8 mouse cellular contexts compared by ENCODE assay signal in genomic region chr1:151177937-151178271, GRCm38 (mm10). TPM values are rescaled to one million over a fixed set of nuclear protein-coding genes. Genes with fewer than 3 reads are reported as not detected.
DNase-seq lines count a peak whose midpoint lies in the region; ATAC-seq and TF ChIP-seq lines count a peak whose summit lies in the region.

No protein-coding gene starts in this region.

- peak; percentile 13 for DNase-seq in adrenal gland, postnatal 10 days
- no peak for DNase-seq in adrenal gland, postnatal 4 days (ENCODE audit: low spot score in 2 of 2)
- DNase-seq in testis, postnatal 14 days (ENCODE audit: low spot score), result no peak
- DNase-seq in left cerebral cortex, adult 11 months (ENCODE audit: low spot score), result no peak
- DNase-seq in gastrocnemius, adult 18-20 months (ENCODE audit: low spot score), result no peak

- no peaks in the 10 kb centered on the region for H3K9me3 ChIP-seq in limb, embryonic 15.5 days
- no peaks in the 10 kb centered on the region for H3K9me3 ChIP-seq in stomach, embryonic 16.5 days (replicated peaks; ENCODE audit: control insufficient read depth, low read length)

- no peak for TF ChIP-seq POLR2A in testis, adult 2 months (IDR thresholded peaks at IDR 0.05; ENCODE audit: control insufficient read depth, low read depth, low read length)

- peak overlapping the region; percentile 63 for H3K27ac ChIP-seq in testis, adult 2 months (ENCODE audit: control insufficient read depth, insufficient read depth, low read depth, low read length)
- H3K27ac ChIP-seq in limb, embryonic 15.5 days, result no peak overlapping the region
- peak overlapping the region; percentile 24; the same call in 1 of the 2 replicates for H3K27ac ChIP-seq in stomach, embryonic 16.5 days (ENCODE audit: low read length)

- H3K4me1 ChIP-seq in testis, adult 2 months (ENCODE audit: control insufficient read depth, insufficient read depth, low read length), result peaks cover 4% of the 10 kb centered on the region
- 0 out of 2 replicates have a peak, but pooled peaks cover 4% of the 10 kb centered on the region for H3K4me1 ChIP-seq in limb, embryonic 15.5 days
- peaks cover 2% of the 10 kb centered on the region; the same call in 1 of the 2 replicates for H3K4me1 ChIP-seq in stomach, embryonic 16.5 days (ENCODE audit: control insufficient read depth, insufficient read depth, low read length)

- H3K27me3 ChIP-seq in testis, adult 2 months (ENCODE audit: control insufficient read depth, insufficient read depth, low read length), result no peaks in the 10 kb centered on the region
- H3K27me3 ChIP-seq in limb, embryonic 15.5 days, result no peaks in the 10 kb centered on the region
- no peaks in the 10 kb centered on the region for H3K27me3 ChIP-seq in stomach, embryonic 16.5 days (ENCODE audit: control insufficient read depth, insufficient read depth, low read length)

- no peak for ATAC-seq in limb, embryonic 15.5 days (ENCODE audit: insufficient number of reproducible peaks, low FRiP score, low TSS enrichment, low read depth)
- ATAC-seq in stomach, embryonic 16.5 days (ENCODE audit: insufficient read depth, low FRiP score), result no peak; the same call in 1 of the 2 replicates

- TF ChIP-seq CTCF in testis, adult 2 months (IDR thresholded peaks at IDR 0.05; ENCODE audit: control insufficient read depth, insufficient read depth, insufficient replicate concordance, low read depth, low read length), result no peak

- WGBS in limb, embryonic 15.5 days, result 24% methylated on average over 4 of the region's 4 CpGs
- 16% methylated on average over 4 of the region's 4 CpGs for WGBS in stomach, embryonic 16.5 days

- no peaks in the 10 kb centered on the region for H3K36me3 ChIP-seq in testis, adult 2 months (ENCODE audit: control insufficient read depth, insufficient read depth, low read length)
- no peaks in the 10 kb centered on the region for H3K36me3 ChIP-seq in limb, embryonic 15.5 days
- H3K36me3 ChIP-seq in stomach, embryonic 16.5 days (ENCODE audit: control insufficient read depth, insufficient read depth, low read length), result no peaks in the 10 kb centered on the region

- no peak overlapping the region for H3K9ac ChIP-seq in limb, embryonic 15.5 days
- no peak overlapping the region for H3K9ac ChIP-seq in stomach, embryonic 16.5 days (ENCODE audit: low read length)

- peak overlapping the region; percentile 41 for H3K4me2 ChIP-seq in limb, embryonic 15.5 days
- peak overlapping the region; percentile 45 for H3K4me2 ChIP-seq in stomach, embryonic 16.5 days (ENCODE audit: low read depth, low read length)

- peak overlapping the region; percentile 80 for H3K4me3 ChIP-seq in testis, adult 2 months (ENCODE audit: control insufficient read depth, low read depth, low read length)
- peak overlapping the region; percentile 26 for H3K4me3 ChIP-seq in limb, embryonic 15.5 days
- H3K4me3 ChIP-seq in stomach, embryonic 16.5 days (replicated peaks; ENCODE audit: low read length), result peak overlapping the region; percentile 26

RNA-seq across cellular contexts. Expression of gene Gm47985, which starts 4.4 kb away (rescaled TPM):
- not detected for total RNA-seq in adrenal gland, postnatal 10 days (2021)
- not detected for total RNA-seq in adrenal gland, postnatal 4 days (2021)
- polyA plus RNA-seq in testis, adult 2 months (2012; rRNA removed), result 2.2 TPM in 2 replicates
- 0.16 TPM in 1 of 2 replicates, not detected in the other for polyA plus RNA-seq in limb, embryonic 15.5 days (2015; fragmentation: Nextera tagmentation; extraction: Ambion mirVana)
- 0.08 and 0.15 TPM in 2 replicates for polyA plus RNA-seq in stomach, embryonic 16.5 days (2015; fragmentation: Nextera tagmentation; extraction: Ambion mirVana)
- total RNA-seq in gastrocnemius, adult 18-20 months (2021), result under 1 TPM in 1 of 2 experiments, not detected in 1; 0.26 TPM

RNA-seq across cellular contexts. Expression of gene Gm8947, which starts 14.3 kb away (rescaled TPM):
- not detected for total RNA-seq in adrenal gland, postnatal 10 days (2021)
- under 1 TPM in 1 of 2 experiments, not detected in 1; 0.17 TPM for total RNA-seq in adrenal gland, postnatal 4 days (2021)
- 0.17 and 0.26 TPM in 2 replicates for polyA plus RNA-seq in testis, adult 2 months (2012; rRNA removed)
- polyA plus RNA-seq in limb, embryonic 15.5 days (2015; fragmentation: Nextera tagmentation; extraction: Ambion mirVana), result not detected in 2 replicates
- polyA plus RNA-seq in stomach, embryonic 16.5 days (2015; fragmentation: Nextera tagmentation; extraction: Ambion mirVana), result 0.10 and 0.15 TPM in 2 replicates
- under 1 TPM in 1 of 2 experiments, not detected in 1; 0.17 TPM for total RNA-seq in gastrocnemius, adult 18-20 months (2021)

RNA-seq across cellular contexts. Expression of gene Gm47995, which starts 20.3 kb away (rescaled TPM):
- not detected for total RNA-seq in adrenal gland, postnatal 10 days (2021)
- not detected for total RNA-seq in adrenal gland, postnatal 4 days (2021)
- polyA plus RNA-seq in testis, adult 2 months (2012; rRNA removed), result 1.3 TPM in 1 of 2 replicates, not detected in the other
- 0.19 and 0.38 TPM in 2 replicates for polyA plus RNA-seq in limb, embryonic 15.5 days (2015; fragmentation: Nextera tagmentation; extraction: Ambion mirVana)
- not detected in 2 replicates for polyA plus RNA-seq in stomach, embryonic 16.5 days (2015; fragmentation: Nextera tagmentation; extraction: Ambion mirVana)
- total RNA-seq in gastrocnemius, adult 18-20 months (2021), result under 1 TPM in 1 of 2 experiments, not detected in 1; 0.31 TPM

RNA-seq across cellular contexts. Expression of gene 3110040M04Rik, which starts 26.0 kb away (rescaled TPM):
- not detected for total RNA-seq in adrenal gland, postnatal 10 days (2021)
- not detected for total RNA-seq in adrenal gland, postnatal 4 days (2021)
- polyA plus RNA-seq in testis, adult 2 months (2012; rRNA removed), result 0.12 TPM in 1 of 2 replicates, not detected in the other
- not detected in 2 replicates for polyA plus RNA-seq in limb, embryonic 15.5 days (2015; fragmentation: Nextera tagmentation; extraction: Ambion mirVana)
- polyA plus RNA-seq in stomach, embryonic 16.5 days (2015; fragmentation: Nextera tagmentation; extraction: Ambion mirVana), result 0.14 TPM in 1 of 2 replicates, not detected in the other
- total RNA-seq in gastrocnemius, adult 18-20 months (2021), result under 1 TPM in 1 of 2 experiments, not detected in 1; 0.38 TPM

RNA-seq across cellular contexts. Expression of gene Gm47996, which starts 32.0 kb away (rescaled TPM):
- total RNA-seq in adrenal gland, postnatal 10 days (2021), result not detected
- total RNA-seq in adrenal gland, postnatal 4 days (2021), result not detected
- 0.41 TPM in 1 of 2 replicates, not detected in the other for polyA plus RNA-seq in testis, adult 2 months (2012; rRNA removed)
- 0.15 TPM in 1 of 2 replicates, not detected in the other for polyA plus RNA-seq in limb, embryonic 15.5 days (2015; fragmentation: Nextera tagmentation; extraction: Ambion mirVana)
- polyA plus RNA-seq in stomach, embryonic 16.5 days (2015; fragmentation: Nextera tagmentation; extraction: Ambion mirVana), result not detected in 2 replicates
- under 1 TPM in 1 of 2 experiments, not detected in 1; 0.28 TPM for total RNA-seq in gastrocnemius, adult 18-20 months (2021)

Comparison
In these comparisons a context has a peak if more than half of its experiments do, and no peak if none do; other contexts are left out.
1. H3K4me3 ChIP-seq: peak in every context shown above with its lines; median percentile 80 in testis, adult 2 months; 26 in limb, embryonic 15.5 days; 26 in stomach, embryonic 16.5 days.